Mouse (Mus musculus) adrenal gland (tissue): Measurements from ENCODE around the gene Galnt12.

Experiments used
- intact Hi-C: fragments of 180-260 bp; cut with DNase I; formaldehyde crosslinking; loops from one replicate; pipeline ENCODE4 v1.15.1; 2025

The Galnt12 gene

DNA sequence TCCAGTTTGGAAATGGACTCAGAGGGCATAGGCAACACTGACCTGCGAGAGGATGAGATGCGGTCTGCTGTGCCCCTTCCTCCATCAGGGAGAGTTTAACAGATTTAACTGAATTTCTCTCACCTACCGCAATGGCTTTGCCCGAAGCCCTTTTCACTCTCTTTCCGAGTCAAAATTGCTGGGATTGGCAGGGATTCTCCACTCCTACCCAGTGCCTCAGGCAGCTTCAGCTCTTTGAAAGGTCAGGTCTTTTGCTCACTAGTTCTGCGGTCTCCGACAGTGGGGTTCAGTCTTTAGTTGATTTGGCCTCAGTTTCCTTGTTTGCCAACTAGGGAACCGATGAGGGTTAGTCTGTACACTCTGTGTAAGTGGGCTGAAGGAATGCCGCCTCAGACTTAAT lies 1.5 kb downstream of the Galnt12 start:
- intact Hi-C loops = no loop called here

DNA sequence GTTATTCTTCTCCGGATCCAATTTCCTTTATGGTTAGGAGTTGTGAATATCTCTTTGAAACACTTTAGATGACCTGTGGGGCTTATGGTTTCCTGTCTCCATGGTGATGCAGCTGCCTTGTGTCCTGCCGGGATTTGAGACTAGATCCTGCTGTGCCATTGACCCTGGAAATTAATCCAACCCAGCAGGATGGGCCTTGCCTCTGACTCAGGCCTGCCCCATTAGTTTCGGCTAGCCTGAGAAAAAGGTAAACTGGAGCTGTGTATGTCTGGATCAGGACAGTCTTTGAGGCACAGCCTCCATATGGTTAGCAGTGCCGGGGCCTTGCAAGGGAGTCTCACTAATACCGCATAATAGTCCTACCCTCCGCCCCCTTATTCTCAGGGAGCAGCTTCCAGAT lies 1.9 kb downstream of the Galnt12 start:
- intact Hi-C loops = no loop called here

DNA sequence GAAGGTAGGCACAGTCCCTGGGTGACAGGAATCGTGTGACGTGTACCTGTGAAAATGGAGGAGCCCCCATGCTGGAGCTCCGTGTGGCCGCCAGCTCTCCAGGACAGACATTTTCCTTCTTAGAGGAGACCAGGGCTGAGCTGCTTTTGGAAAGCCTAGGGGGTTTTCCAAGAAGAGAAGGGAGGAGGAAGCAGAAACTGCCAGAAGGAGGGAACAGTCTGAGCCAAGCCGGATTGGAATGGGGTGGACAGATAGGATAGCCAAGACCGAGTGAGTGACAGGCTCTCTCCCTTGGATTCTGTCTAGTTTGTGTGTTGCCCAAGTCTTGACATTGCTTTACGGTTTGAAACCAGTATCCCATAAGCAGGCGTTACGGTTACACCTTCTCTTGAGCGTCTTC lies 11.9 kb downstream of the Galnt12 start:
- intact Hi-C loops = no loop called here

DNA sequence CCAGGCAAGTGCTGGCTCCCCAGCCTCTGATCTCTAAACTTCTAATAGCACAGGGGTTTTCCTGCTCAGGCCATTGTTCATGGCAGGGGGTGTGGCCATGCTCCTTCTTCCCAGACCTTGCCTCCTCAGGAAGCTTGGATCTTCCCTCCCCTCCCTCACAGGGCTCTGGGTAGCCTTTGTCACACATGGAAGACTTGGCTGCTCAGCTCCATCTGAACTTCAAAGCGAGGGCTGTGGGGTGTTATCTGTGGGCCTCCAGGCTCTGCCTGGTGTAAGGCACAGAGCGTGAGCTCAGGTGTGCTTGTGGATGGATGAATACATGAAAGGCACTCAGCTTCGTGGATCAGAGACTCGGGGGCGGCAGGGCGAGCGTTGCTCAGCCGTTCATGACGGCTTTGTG lies 20.2 kb downstream of the Galnt12 start:
- intact Hi-C loops = no loop called here

DNA sequence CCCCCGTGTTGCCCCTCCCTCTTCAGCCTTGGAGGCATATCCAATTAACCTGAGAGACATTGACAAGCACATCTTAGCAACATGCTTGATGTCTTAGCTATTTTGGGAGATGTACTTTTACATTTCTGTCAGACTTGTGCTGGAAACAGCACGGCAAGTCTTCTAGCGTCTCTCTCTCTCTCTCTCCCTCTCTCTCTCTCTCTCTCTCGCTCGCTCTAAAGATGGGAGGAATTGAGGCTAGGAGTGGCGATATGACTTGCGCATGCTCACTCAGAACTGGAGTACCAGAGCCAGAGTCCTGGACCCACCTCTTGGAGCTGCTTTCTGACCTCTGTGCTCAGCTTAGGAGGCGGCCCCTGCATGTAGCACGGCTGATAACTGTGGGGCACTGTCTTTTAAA lies 20.9 kb downstream of the Galnt12 start:
- intact Hi-C loops = no loop called here

DNA sequence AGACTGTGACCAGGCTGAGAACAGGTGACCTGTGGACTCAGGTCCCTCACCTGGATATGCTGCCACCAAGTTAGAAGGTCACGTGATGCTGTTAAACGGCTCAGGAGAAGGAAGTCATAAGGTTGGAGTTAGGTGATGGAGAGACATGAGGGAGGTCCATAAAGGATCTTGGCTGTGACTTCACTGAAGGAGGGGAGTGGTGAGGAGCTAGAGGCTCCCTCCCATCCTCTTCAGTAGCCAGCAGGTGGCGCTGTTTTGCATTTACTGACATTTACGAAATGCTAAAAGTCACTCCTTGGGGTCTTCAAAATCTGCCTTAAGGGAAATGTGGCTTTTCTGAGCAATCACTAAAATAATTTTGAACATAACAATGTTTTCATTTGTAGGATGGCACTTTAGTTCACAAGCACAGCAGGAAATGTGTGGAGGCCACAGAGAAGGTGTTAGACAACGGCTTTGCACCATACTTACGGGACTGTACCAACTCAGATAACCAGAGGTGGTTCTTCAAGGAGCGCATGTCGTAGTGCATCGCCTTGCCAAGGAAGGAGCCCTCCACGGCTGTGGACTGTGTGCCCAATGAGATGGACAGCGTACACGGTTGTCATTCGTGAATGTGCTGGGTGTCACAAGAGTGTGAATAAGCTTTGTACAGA lies 30.5 kb downstream of the Galnt12 start:
- intact Hi-C loops = loop anchor here (5.0 kb wide), 1 partner anchor 280 kb away; no protein-coding TSS in a partner anchor

DNA sequence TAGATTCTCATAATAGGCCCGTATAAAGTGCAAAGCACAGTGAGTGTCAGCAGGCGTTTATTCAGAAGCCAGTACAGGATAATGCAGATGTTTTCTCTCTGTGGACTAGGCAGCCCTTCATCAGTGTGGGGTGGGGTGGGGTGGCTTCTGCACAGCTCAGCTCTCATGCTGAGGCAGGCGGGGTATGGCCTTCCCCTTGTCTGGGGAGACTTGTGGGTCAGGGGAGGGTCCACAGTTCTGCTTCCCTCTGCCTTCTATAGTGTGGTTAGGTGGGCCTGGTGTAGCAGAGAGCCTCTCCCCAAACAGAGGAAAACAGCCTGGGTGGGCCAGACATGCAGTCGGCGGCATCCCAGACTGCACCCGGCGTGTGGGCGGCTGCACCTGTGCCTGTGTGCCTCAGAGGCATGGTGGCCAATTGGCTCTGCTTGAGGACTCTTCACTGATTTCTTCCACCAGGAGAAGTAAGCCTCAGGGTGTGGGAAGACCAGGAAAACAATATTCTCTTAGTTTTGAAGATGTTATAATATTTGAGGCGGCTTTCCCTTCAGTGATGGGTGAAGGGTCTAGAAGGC lies 32.5 kb downstream of the Galnt12 start:
- intact Hi-C loops = loop anchor here (5.0 kb wide), 1 partner anchor 278 kb away; no protein-coding TSS in a partner anchor

DNA sequence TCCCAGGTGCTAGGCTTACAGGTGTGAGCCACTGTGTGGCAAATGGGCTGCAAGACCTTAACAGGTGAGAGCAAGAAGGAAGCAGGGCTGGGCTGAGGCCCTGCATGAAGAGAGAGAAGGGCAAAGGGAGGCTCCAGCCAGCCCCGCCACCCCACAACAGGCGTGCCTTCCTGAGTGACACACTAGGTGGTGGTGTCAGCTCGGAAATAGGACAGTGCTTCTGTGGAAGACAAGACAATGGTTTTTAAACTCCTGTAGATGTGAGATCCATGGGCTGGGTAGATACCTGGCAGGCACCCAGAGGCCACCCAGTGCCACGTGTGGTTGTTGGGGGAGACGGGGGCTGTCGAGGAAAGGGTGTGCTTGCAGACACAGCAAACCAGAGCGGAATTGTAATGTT lies 36.8 kb downstream of the Galnt12 start:
- intact Hi-C loops = loop anchor here (1.0 kb wide), 1 partner anchor 127 kb away; no protein-coding TSS in a partner anchor

DNA sequence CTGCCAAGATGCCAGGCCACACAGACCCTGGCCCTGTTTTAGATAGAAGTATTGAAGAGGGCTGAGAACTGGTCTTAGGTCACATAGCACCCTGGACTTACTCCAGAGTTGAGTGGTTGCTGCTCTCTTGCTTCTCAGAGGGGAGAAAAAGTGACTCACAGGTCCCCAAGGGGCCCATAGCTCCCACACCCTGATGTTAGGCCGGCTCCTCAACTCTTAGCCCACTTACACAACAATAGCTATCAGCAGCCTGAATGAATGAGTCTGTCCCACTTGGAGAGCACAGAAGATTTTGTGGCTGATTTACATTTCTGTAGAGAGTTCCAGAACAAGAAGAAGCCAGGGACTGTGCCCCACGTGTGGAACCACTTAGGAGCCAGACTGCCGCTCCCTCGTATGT lies 37.9 kb downstream of the Galnt12 start:
- intact Hi-C loops = no loop called here

DNA sequence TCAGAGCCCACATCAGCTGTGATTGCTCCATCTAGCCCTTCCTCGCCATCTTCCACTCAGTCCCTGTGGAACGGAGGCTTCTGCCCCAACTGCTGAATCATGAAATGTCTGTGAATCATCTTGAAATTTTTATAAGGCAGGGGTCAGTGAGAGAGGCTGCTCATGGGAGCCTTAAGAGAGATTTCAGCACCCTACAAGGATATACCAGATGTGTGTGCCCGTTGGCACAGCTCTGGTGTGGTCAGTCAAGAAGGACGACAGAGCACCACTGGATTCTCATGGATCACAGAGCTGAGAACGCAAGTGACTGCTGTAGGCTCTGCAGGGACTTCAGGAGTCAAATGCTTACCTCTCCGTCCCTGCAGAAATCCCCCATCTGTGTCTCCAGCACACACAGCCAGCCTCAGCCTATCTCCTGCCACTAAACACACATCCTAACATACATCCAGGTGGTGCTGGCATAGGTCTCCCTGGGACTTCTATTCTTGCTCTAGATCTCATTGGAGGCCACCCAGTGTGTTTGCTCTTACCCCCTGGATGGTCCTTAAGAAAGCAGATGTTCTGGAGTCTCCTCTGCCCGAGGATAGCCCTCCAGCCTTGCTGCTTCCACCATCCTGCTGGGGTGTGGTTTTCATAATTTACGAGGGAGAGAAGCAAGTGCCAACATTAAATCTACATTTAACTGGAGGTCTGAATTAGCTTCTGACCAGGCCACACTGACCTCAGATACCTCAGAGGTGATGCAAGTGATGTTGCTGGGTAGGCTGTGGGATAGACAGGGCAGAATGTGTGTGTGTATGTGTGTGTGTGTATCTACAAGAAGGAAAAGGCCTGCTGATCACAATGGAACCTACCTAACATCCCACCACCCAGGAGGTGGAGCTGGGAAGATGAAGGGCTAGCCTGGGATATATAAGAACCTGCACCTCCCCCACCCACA lies 38.7 kb downstream of the Galnt12 start:
- intact Hi-C loops = no loop called here

DNA sequence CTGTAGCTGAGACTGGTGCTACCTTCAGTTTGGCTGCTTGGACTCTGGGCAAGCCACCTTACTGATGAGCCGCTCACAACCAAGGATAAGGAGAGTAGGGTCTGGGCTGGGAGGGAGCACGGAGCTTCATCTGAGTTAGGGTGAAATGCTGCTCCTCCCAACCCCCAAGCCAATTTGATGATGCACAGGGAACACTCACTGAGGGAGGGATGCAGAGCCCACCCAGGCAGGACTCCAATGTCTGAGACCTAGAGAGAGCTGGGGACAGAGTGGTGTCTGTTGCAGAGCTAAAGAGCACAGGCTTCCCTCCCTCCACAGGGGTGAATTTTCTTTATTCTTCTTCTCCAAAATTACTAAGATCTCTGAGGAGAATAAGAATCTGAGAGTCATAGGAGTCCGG lies 40.2 kb downstream of the Galnt12 start:
- intact Hi-C loops = no loop called here

DNA sequence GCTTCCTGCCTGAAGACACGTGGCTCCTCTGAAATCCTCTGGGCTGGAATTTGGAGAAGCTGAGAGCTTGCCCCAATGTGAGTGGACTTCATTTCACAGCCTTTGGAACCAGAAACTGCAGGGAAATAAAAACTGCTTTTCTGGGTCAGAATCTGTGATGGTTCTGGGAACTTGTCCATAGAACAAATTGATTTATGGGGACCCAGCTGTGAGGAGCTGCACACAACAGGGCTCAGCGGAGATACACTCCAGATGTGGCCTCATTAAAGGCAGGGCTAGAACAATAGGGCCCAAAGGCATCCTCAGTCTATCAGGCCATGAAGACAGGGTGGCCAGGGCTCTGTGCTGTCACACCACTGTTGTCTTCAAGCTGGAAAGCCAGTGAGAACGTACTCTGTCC lies 40.7 kb downstream of the Galnt12 start:
- intact Hi-C loops = no loop called here

DNA sequence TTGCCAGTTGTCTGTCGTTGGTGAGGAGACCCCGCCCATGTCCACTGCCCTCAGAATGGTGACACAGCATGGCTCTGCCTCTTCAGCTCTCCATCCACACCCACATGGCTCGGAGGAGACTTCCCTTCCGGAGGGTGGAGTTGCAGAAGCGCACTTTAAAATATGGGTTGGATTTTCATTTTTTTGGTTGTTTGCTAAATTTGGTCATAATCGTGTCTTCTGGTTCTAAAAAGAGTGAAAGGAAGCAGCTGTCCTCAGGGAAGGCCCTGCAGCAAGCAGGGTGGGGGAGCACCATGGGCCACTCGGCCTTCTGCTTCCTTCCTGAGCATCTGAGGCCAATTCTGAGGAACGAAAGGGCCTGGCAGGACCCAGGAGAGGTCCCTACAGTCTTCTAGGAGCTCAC lies 45.0 kb downstream of the Galnt12 start:
- intact Hi-C loops = no loop called here

DNA sequence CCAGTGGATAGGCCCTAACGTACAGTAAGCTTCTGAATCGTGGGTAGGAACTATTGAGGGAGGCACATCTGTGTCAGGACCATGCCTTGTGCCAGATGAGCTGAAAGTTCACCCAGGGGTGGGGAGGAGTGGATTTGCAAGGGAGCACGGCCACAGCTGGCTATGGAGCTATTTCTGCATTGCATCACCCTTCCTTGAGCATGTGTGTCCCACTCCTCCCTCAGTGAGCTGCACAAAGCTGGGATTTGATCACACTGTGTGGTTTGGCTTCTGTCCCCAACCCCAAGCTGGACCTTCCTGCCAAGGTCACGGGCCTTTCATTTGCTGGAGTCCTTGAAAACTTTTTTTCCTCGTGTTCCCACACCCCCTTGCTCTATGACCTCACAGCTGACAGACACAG lies 45.8 kb downstream of the Galnt12 start:
- intact Hi-C loops = no loop called here

DNA sequence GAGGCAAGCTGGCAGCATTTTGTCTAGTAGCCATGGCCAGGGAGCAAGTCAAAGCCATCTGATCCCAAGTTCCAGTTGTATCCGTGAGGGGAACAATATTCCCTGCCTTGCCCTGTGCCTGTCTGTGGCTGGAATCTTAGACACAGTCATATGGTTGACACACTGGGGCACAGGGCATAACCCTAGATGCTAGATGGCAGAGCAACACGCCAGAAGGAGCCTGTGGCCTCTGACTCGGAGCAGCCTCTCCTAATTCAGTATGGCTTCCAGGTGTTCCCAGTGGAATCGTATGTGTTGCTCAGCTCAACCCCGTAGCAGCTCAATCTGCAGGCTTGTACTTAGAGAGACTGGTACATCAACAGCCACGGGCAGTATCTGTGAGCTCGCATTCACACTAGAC lies 46.7 kb downstream of the Galnt12 start:
- intact Hi-C loops = no loop called here

DNA sequence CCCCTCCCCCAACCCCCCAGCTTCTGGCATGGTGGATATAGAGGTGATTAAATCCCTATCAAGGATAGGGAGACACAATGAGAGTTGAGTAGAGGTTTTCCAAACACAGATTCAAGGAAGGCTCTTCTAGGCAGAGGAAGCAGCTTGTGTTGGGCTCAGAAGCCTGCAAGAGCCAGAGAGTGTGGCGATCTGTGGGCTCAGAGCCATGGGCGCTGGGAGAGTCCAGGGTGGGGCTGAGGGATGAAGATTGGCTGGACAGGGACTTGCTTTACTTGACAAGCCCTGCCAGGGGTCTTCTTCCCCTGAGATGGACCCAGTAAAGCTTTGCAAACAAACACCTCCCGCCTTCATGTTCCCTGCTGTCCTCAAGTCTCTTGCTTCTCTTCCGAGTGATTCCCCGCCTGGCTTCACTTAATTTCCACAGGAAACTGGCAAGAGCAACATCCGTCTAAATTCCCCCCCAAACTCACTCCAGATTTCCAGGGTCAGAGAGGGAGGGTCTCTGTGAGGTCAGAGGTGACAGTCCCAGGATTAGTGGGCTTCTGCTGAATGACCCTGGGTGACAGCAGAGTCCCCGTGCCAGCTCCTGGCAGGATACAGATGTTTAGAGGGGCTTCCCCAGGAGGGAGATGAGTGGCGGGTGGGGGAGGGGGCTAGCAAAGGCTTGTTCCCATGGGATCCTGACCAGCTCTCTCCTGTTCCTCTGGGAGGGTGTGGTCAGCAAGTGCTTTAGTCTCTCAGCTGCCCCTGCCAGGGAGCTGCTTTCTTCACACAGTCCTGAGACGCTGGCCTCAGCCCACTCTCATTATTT lies 47.5 kb downstream of the Galnt12 start:
- intact Hi-C loops = no loop called here

DNA sequence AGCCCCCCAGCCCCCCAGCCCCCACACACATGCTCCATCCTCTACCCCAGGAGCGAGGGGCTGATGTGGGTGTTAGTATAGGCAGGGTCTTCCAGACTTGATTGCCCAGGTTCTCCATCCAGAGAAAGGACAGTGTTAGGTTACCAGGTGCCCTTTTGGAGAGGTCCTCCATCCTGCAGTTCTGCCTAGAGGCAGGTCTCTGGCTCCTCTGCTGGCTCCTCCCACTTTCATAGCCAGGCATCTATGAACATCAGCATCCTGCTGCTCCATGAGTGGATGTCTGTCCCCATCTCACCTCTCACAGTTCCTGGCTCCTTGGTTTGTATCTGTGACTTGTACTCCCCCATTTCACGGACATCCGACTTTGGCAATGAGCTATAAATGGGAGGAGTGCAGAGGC lies 48.6 kb downstream of the Galnt12 start:
- intact Hi-C loops = no loop called here

DNA sequence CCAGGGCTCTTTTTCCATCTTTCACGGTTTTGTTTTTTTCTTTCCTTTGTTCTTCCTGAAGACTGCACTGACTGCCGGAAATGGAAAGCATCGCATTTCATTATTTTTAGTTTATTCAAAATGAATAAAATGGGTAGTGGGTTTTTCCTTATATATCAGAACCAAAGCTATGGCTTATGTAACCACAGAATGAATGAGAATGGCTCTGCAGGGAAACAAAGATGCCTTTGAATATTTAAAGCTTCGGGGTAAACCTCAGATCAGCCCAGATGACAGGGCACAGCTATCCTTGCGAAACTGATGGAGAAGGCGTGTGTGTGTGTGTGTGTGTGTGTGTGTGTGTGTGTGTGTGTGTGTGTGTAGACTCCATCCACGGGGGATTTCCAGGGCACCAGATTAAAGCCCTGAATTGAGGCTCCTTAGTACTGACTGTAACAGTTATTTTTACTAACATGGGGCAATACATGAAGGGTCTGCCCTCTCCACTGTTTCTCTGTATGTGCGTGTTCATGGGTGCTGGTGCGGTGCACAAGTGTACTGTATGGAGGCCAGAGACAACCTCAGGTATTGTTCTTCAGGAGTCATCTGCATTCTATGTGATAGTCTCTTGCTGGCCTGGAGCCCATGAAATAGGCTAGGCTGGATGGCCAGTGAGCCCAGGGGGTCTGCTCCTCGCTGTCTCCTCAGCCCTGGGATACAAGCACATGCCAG lies 49.9 kb downstream of the Galnt12 start:
- intact Hi-C loops = no loop called here

DNA sequence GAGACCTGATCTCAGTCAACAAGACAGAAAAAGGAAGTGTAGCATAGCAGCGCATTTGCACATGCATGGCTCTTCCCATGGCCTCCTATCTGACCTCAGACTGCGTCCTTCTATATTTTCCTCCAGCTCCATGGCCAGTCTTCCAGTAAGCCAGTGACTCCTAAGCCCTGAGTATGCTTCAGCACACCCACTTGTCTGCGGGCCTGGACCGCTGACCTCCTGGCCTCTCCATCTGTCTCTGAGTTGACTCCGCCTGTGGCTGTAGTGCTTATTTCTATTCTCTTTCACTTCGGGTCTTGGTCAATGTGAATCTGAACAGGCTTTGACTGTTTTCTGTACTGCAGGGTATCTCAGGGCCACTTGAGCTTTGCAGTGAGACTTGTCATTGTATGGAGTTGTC lies 52.1 kb downstream of the Galnt12 start:
- intact Hi-C loops = no loop called here

DNA sequence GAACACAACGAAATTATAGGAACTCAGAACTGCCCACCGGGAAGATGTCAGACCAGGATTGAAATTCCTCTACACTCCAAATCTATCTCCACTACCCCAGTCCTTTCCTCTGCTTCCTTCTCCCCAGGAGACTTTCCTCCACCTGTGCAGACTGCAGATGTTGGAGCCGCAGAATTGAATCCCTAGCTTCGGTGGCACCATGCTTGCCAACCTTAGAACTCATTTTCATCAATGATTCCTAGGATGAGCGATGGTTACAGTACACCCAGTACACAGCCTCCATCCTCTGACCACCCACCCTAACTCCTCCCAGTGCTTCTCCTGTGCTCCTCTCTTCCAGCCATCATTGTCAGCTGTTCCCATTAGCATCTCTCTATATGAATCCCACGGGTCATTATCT lies 53.6 kb downstream of the Galnt12 start:
- intact Hi-C loops = no loop called here

DNA sequence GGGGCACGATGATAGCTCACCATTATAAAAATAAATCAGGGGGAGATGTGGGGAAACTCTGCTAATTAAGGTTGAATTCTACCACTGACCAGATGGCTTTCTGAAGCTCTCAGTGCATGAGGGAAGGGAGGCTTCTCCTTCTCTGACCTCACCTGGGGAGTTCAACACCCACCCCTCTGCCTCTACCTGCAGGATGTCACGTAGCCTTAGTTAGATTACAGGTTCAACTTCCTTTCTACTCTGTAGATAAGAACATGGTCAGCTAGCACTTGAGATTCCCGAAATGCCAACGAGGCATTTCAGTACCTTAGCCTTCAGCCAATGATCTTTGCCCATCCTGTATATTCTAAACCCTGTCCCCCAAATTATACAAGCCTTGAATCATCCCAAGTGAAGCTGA lies 54.9 kb downstream of the Galnt12 start:
- intact Hi-C loops = no loop called here
